Mouse (Mus musculus) neural tube, embryonic 15.5 days (tissue): ENCODE measurements around the gene Traf7. TPM values are rescaled to one million over a fixed set of nuclear protein-coding genes. Genes with fewer than 3 reads are reported as not detected.

ENCODE experiments used
- ATAC-seq: fragments of 200-750 bp; cut with Nextera tagmentation; 2 replicates; pipeline ENCODE4 v1.8.0; 2017; ENCODE audit warnings: mild to moderate bottlenecking, moderate TSS enrichment, moderate library complexity; ENCODE audit not compliant: low FRiP score
- H3K27ac ChIP-seq: fragments of 300-500 bp; sonication (generic); replicated peaks from 2 replicates; pipeline ENCODE4 v1.5.1; 2015; ENCODE audit warnings: mild to moderate bottlenecking, inconsistent platforms
- H3K27me3 ChIP-seq: fragments of 300-500 bp; sonication (generic); replicated peaks from 2 replicates; pipeline ENCODE4 v1.6.1; 2015; ENCODE audit warnings: inconsistent platforms
- H3K36me3 ChIP-seq: fragments of 300-500 bp; sonication (generic); 2 replicates; pipeline ENCODE4 v1.6.1; 2015; ENCODE audit warnings: inconsistent platforms
- H3K4me1 ChIP-seq: fragments of 300-500 bp; sonication (generic); 2 replicates; pipeline ENCODE4 v1.6.1; 2015; ENCODE audit warnings: inconsistent platforms
- H3K4me2 ChIP-seq: fragments of 300-500 bp; sonication (generic); 2 replicates; pipeline ENCODE4 v1.6.1; 2015; ENCODE audit warnings: inconsistent platforms, mild to moderate bottlenecking, moderate library complexity
- H3K4me3 ChIP-seq: fragments of 300-500 bp; sonication (generic); replicated peaks from 2 replicates; pipeline ENCODE4 v1.5.1; 2015; ENCODE audit warnings: mild to moderate bottlenecking, inconsistent platforms
- H3K9ac ChIP-seq: fragments of 300-500 bp; sonication (generic); replicated peaks from 2 replicates; pipeline ENCODE4 v1.6.1; 2015; ENCODE audit warnings: mild to moderate bottlenecking, inconsistent platforms
- H3K9me3 ChIP-seq: fragments of 300-500 bp; sonication (generic); replicated peaks from 2 replicates; pipeline ENCODE4 v1.6.1; 2016; ENCODE audit warnings: inconsistent platforms
- WGBS: fragments of 180-500 bp; shearing (Covaris S2); methylation state at CpG from one replicate; pipeline ENCODE4 v1.1.7; 2015; ENCODE audit warnings: mixed read lengths; 5-methylcytosine and 5-hydroxymethylcytosine counted together
- polyA plus RNA-seq: library from polyadenylated mRNA; unstranded; fragments of >200 nt; fragmentation: Nextera tagmentation; extraction: Ambion mirVana; gene quantifications from 2 replicates; pipeline ENCODE4 v1.2.1, GENCODE M21; 2015

Traf7 gene
- polyA plus RNA-seq, 1 experiment from 2014 or later: 83.2 TPM

DNA sequence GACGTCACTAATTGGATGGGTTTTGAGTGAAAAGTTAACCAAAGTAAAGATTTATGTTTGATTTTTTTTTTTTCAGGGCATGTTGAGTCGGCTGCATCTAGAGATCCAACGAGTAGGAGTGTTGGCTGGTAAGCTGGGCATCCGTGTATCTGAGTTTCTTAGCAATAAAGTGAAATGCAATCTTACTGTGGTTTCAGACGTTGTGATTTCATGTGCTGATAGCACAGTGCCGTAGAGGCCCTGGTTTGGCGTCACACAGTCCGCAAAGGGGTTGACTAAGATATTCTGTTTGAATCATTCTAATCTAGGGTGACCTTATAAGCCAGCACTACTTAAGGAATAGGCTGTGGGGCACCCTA, 801 bp upstream of the Traf7 start:
- no peak for ATAC-seq
- peak overlapping the region; percentile 81 for H3K4me2 ChIP-seq
- peaks cover 78% of the 10 kb centered on the region for H3K4me1 ChIP-seq
- peak overlapping the region; percentile 90 for H3K9ac ChIP-seq
- peaks cover 4% of the 10 kb centered on the region; the same call in 1 of the 2 replicates for H3K36me3 ChIP-seq
- WGBS: 0% methylated on average over 8 of the region's 8 CpGs
- peak overlapping the region; percentile 89 for H3K27ac ChIP-seq
- no peaks in the 10 kb centered on the region for H3K9me3 ChIP-seq
- peak overlapping the region; percentile 97 for H3K4me3 ChIP-seq
- H3K27me3 ChIP-seq: no peaks in the 10 kb centered on the region

DNA sequence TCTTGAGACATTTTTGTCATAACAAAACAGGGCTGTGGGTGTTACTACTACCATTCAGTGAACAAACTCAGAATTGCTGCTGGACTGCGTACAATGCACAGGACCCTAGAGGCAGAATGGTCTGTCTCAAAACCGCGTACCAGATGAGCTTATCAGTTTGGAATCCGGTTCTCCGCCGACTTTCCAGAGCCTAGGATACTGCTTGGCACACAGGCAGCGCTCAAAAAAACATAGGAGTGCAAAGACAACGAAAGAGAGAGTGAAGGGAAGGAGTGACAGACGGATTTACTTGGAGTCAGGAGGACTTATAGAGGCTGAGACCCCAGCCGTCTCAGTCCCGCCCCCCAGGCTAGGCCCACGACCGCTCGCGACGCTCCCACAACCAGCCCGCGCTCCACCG, 423 bp downstream of the Traf7 start:
- WGBS: under 1% methylated on average over 19 of the region's 19 CpGs
- no peaks in the 10 kb centered on the region for H3K9me3 ChIP-seq
- peak; percentile 49 for ATAC-seq

DNA sequence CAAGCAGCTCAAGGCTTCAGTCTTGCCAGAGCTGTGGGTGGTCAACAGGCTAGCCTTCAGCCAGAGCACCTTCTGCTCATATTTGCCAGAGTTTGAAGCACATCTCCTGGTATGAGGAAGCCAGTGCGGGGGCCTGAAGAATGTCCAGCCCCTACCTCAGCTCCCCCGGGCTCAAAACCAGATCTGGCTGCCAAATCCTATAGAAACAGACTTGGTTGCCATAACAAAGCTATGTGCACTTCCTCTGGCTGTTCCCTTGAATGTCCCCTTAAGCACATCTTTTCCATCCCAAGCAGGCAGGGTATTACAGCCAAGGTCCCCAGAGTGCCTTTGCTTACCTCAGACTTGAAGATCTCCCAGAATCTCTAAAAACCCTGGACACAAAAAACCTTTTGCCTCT, 3.0 kb downstream of the Traf7 start:
- Histone ChIP-seq H3K36me3 (peaks cover 7% of the 10 kb centered on the region; the same call in 1 of the 2 replicates), H3K27ac (no peak overlapping the region), H3K9me3 (no peaks in the 10 kb centered on the region), H3K4me2 (no peak overlapping the region), H3K27me3 (no peaks in the 10 kb centered on the region), H3K9ac (0 out of 2 replicates have a peak overlapping the region, but pooled peaks have one; percentile 18), H3K4me1 (peaks cover 40% of the 10 kb centered on the region), H3K4me3 (no peak overlapping the region)
- no peak for ATAC-seq
- 73% methylated on average over 2 of the region's 2 CpGs for WGBS

More for the DNA sequence above, 423 bp downstream of the Traf7 start:
- Histone ChIP-seq H3K4me3 (peak overlapping the region; percentile 97), H3K36me3 (peaks cover 7% of the 10 kb centered on the region; the same call in 1 of the 2 replicates), H3K27me3 (no peaks in the 10 kb centered on the region), H3K9ac (peak overlapping the region; percentile 96), H3K27ac (peak overlapping the region; percentile 89), H3K4me1 (peaks cover 65% of the 10 kb centered on the region), H3K4me2 (peak overlapping the region; percentile 63)

DNA sequence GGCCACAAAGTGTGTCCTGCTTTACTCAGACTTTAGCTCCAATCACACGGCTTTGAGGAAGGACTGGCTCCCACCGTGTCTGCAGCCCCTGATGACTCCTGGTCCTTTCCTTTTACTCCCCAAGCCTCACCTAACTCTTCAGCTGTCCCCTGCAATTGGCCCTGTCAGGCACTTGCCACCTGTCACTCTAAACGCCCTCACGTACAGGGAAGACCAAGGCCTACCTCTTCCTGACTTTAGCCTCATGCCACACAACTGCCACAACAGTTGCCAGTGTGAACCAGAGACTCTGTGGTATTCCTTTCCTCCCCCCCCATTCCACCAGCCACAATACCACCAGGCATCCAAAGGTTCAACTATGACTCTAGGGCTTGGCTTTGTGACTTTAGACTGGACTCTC, 7.3 kb downstream of the Traf7 start:
- H3K9ac ChIP-seq: no peak overlapping the region
- no peak overlapping the region for H3K27ac ChIP-seq
- no peak overlapping the region for H3K4me3 ChIP-seq
- H3K4me2 ChIP-seq: no peak overlapping the region
- no peaks in the 10 kb centered on the region for H3K27me3 ChIP-seq
- no peak for ATAC-seq
- no peaks in the 10 kb centered on the region for H3K9me3 ChIP-seq
- peaks cover 40% of the 10 kb centered on the region for H3K36me3 ChIP-seq
- WGBS: 83% methylated on average over 4 of the region's 4 CpGs
- peaks cover 10% of the 10 kb centered on the region for H3K4me1 ChIP-seq

DNA sequence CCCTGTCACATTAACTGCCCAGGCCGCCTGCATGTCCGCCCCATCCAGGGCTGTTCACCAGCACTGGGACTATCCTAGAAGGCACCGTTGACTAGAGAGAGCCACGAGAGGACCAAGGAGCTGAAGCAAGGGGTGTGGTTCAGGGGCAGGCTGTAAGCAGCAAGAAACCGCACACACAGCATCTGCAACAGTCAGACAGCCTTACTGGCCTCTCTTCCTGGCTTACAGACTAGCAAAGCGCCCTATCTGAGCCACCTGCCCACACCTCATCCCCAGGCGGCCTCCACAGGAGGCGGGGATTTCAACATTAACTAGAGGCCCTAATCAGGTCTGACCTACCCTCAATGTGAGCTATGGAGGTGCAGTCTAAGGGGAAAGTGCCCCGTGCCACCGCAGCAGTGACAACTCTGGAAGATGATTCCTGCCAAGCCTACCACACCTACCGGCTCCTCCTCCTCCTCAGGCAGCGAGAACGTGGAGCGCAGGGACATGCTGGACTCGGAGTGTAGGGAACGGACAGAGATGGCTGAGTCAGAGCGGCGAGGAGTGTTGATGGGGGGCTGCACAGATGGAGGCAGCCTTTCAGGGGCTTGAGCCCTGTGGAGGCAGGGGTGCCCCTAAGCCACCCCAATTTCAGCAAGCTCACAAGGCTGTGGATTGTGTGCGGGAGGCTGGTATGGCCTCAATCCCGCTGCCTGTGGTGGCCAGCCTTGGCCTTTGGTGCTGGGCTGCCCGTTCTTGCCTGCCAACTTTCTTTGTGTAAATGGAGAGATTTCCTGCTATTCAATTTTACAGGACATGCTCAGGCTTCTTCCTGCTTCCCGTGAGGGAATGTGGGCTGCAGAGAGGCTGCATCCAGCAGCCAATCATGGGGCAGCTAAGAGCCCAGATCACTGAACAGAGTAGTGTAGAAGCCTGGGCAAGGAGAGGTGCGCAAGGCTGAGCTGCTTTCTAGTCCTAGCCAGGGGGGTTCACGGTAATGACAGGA, 13.2 kb downstream of the Traf7 start:
- Histone ChIP-seq H3K4me2 (0 out of 2 replicates have a peak overlapping the region, but pooled peaks have one; percentile 5), H3K36me3 (peaks cover 73% of the 10 kb centered on the region), H3K4me1 (no peaks in the 10 kb centered on the region), H3K9me3 (no peaks in the 10 kb centered on the region), H3K9ac (no peak overlapping the region), H3K27me3 (no peaks in the 10 kb centered on the region), H3K4me3 (no peak overlapping the region), H3K27ac (peak overlapping the region; percentile 18; the same call in 1 of the 2 replicates)
- no peak for ATAC-seq
- 89% methylated on average over 24 of the region's 24 CpGs for WGBS

DNA sequence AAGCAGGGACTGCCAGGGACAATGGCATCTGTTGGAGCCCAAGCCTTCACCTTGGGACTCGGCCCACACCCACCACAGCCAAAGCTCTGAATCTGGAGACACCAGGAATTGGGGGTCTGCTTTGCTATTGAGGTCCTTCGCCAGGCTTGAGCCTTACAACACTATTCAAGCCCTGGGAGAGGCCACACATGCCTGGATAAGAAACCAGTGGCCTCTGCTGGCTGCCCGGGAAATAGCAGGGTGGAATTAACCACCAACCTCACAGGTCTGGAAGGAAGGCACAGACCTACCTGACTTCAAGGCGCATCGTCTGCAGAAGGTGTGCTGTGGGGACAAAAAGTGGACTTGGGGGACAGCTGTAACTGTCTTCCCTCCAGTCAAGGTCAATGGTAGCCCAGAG, 14.1 kb downstream of the Traf7 start:
- H3K36me3 ChIP-seq: peaks cover 81% of the 10 kb centered on the region
- H3K27ac ChIP-seq: no peak overlapping the region
- ATAC-seq: peak; percentile 39; the same call in 1 of the 2 replicates
- H3K9ac ChIP-seq: no peak overlapping the region
- H3K27me3 ChIP-seq: no peaks in the 10 kb centered on the region
- no peaks in the 10 kb centered on the region for H3K9me3 ChIP-seq
- H3K4me1 ChIP-seq: no peaks in the 10 kb centered on the region
- no peak overlapping the region for H3K4me3 ChIP-seq
- H3K4me2 ChIP-seq: no peak overlapping the region
- WGBS: 55% methylated on average over 5 of the region's 5 CpGs

DNA sequence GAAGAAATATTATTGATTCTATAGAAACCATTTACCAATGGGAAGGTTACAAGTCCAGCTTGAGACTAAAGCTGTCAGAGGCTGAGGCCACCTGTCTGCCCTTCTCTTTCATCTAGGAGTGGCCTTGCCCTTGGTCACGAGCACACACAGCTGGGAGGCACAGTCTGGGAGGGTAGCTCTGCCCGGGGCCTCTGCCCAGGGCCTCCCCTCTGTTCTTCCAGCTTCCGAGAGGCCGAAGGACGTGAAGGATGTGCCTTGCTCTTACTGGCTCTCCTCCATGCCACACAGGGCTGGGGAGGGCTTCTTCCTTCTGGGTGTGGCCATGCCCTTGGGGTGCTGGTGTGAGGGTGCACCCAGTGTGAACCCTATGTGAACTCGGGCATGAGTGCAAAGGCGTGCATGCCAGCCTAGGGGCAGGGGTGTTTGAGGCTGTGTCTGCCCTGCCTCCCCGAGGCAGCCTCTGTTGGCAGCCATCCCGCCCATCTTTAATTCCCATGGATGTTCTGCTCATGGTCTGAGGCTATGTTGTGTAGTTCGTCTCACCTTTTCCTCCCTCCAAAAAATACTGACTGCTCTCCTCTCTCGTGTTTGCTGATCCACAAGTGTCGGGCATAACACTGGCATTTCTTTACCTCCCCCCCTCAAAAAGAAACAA, 19.8 kb downstream of the Traf7 start:
- no peak overlapping the region for H3K9ac ChIP-seq
- peaks cover 4% of the 10 kb centered on the region for H3K4me1 ChIP-seq
- no peak overlapping the region for H3K4me2 ChIP-seq
- no peak overlapping the region for H3K4me3 ChIP-seq
- H3K36me3 ChIP-seq: peaks cover 89% of the 10 kb centered on the region
- ATAC-seq: no peak
- H3K27me3 ChIP-seq: no peaks in the 10 kb centered on the region
- WGBS: 83% methylated on average over 12 of the region's 12 CpGs
- no peaks in the 10 kb centered on the region for H3K9me3 ChIP-seq
- no peak overlapping the region for H3K27ac ChIP-seq

DNA sequence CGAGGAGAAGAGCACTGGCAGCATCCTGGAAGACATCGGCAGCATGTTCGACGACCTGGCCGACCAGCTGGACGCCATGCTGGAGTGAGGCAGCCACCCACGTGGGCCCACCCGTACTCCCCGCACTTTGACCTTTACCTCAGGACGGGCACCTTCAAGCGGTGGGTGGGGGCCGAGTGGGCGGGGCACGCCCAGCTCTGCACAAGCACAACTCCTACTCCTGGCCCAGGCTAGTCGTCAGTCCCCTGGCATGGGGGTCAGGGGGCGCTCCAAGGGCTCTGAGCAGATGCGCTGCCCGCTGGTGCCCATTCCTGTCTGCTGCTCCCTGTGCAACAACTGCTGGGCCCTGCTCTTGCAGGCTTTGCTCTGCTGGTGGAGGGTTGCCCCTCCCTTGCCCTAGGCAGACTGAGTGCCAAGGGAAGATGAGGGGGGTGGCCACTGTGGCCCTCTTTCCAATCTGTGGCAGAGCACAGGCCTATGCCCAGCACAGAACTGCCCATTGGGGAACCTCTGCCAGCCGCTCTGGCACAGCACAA, 20.5 kb downstream of the Traf7 start:
- Histone ChIP-seq H3K9ac (no peak overlapping the region), H3K4me3 (no peak overlapping the region), H3K36me3 (peaks cover 96% of the 10 kb centered on the region), H3K27me3 (no peaks in the 10 kb centered on the region), H3K27ac (no peak overlapping the region), H3K4me2 (no peak overlapping the region), H3K4me1 (peaks cover 4% of the 10 kb centered on the region), H3K9me3 (no peaks in the 10 kb centered on the region)
- WGBS: 62% methylated on average over 19 of the region's 19 CpGs
- no peak for ATAC-seq

DNA sequence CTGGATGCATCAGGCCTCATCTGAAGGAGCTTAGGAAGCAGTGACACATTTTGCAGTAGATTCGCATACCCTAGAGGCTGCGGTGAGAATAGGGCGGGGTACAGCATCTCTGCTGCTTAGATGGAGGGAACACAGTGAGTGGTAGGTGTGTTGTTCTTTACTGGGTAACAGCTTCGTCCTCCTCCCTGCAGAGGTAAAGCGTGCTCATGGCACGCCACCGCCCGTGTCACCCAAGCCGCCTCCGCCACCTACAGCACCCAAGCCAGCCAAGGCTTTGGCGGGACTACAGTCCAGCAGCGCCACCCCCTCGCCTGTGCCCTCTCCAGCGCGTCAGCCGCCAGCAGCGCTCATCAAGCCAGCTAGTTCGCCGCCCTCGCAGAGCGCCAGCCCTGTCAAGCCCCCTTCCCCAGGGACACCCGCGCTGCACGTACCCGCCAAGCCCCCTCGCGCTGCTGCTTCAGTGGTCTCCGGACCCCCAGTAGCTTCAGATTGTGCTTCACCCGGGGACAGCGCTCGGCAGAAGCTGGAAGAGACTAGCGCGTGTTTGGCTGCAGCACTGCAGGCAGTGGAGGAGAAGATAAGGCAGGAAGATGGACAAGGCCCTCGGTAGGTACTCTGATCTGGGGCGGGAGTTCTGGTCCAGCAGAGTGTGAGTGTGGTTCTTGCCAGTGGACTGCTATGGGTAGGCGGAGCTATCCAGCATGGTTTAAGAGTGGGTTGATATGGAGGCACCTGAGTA, 21.2 kb downstream of the Traf7 start:
- Histone ChIP-seq H3K4me1 (peaks cover 4% of the 10 kb centered on the region), H3K27ac (0 out of 2 replicates have a peak overlapping the region, but pooled peaks have one; percentile 19), H3K4me3 (no peak overlapping the region), H3K27me3 (no peaks in the 10 kb centered on the region), H3K9me3 (no peaks in the 10 kb centered on the region), H3K9ac (no peak overlapping the region), H3K4me2 (peak overlapping the region; percentile 30), H3K36me3 (peaks cover 96% of the 10 kb centered on the region)
- ATAC-seq: no peak
- WGBS: 32% methylated on average over 36 of the region's 36 CpGs

DNA sequence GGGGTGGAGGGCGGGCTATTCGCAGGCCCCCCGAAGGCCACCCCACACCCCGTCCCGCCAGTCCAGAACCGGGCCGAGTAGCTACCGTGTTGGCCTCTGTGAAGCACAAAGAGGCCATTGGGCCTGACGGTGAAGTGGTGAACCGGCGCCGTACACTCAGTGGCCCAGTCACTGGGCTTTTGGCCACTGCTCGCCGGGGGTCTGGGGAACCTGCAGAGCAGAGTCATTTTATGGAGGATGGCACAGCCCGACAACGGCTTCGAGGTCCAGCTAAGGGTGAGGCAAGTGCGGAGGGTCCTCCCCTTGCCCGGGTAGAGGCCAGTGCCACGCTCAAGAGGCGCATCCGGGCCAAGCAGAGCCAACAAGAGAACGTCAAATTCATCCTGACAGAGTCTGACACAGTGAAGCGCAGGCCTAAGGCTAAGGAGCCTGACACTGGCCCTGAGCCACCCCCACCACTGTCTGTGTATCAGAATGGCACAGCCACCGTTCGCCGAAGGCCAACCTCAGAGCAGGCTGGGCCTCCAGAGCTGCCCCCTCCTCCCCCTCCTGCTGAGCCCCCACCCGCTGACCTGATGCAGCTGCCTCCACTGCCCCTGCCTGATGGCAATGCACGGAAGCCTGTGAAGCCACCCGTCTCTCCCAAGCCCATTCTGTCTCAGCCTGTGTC, 22.3 kb downstream of the Traf7 start:
- ATAC-seq: no peak
- Histone ChIP-seq H3K9ac (0 out of 2 replicates have a peak overlapping the region, but pooled peaks have one; percentile 17), H3K27ac (no peak overlapping the region), H3K27me3 (no peaks in the 10 kb centered on the region), H3K4me1 (peaks cover 4% of the 10 kb centered on the region), H3K4me2 (no peak overlapping the region), H3K36me3 (peaks cover 96% of the 10 kb centered on the region), H3K4me3 (no peak overlapping the region), H3K9me3 (no peaks in the 10 kb centered on the region)
- WGBS: 88% methylated on average over 30 of the region's 30 CpGs

DNA sequence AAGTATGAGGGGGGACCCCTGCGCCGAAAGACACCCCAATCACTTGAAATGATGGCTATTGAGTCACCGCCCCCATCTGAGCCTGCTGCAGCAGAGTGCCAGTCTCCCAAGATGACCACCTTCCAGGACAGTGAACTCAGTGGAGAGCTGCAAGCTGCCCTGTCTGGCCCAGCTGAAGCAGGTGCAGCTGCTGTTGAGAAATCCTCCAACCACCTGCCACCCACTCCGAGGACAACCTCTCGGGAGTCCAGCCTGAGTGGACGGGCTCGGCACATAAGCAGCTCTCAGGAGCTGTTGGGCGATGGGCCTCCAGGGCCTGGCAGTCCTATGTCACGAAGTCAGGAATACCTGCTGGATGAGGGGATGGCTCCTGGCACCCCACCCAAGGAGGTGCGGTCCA, 23.7 kb downstream of the Traf7 start:
- no peak overlapping the region for H3K27ac ChIP-seq
- no peak overlapping the region for H3K4me2 ChIP-seq
- peaks cover 4% of the 10 kb centered on the region for H3K4me1 ChIP-seq
- H3K9me3 ChIP-seq: no peaks in the 10 kb centered on the region
- 90% methylated on average over 10 of the region's 10 CpGs for WGBS
- H3K4me3 ChIP-seq: no peak overlapping the region
- no peak for ATAC-seq
- H3K36me3 ChIP-seq: peaks cover 93% of the 10 kb centered on the region
- no peak overlapping the region for H3K9ac ChIP-seq
- H3K27me3 ChIP-seq: no peaks in the 10 kb centered on the region
